Mouse (Mus musculus): ENCODE data around the gene Il1rap.

Il1rap gene

DNA sequence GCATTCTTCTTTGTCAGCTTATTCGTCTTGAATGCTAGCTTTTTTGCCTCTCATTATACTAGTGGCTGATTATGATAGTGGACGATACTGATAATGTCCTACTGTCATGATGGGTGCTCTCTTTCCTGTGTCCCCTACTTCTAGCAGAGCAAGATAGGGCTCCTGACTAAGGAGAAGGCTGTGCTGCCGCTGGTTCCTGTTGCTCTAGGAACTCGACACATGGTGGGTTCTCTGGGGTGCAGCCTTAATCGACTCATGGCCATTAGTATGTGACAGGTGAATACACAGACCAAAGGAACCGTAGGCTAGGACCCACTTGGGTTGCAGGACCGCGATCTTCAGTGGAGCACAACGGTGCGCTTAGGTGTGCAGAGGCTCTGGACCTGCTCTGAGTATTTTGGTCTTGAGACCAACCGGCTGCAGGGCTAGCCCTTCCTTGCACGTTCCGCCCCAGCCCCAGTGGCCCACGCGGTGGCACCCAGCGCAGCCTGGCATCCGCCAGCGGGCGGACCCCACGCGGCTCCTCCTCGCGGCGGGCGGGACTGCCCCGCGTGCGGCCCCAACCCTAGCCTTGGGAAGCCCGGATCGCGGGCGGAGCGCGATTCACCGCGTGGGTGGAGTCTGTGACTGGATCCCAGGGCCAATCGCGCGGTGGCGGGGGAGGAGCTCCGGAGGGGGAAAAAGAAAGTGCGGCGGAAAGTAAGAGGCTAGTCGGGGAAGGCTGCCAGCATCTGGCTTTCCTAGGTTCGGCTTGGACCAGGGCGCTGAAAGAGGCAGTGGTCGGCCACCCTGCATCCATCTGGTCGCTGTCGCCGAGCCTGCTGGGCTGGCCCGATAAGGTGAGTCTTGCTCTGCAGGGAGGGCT is at the start of gene Il1rap:
Gene Il1rap (plus strand): TSS at position 657 of the 865 bp plus-strand sequence.
- DNase-seq: peak; percentile 82

DNA sequence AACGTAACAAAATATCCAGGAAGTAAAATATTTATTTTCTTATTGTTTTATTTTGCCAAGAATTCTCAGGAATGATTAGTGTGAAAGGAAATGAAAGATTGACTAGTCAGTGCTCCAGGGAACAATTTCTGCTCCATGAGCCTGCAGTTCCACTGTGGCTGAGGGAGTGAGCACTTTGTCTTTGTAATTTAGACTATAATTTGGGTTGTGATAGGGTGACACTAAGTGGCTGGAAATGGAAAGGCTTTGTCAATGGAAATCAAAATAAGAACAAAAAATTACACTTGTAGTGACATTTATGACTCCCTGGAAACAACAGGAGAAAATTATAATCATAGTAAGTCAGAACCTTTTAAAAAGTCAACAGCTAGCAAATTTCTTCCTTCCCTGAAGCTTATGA is 49.2 kb upstream of the Il1rap start:
- no peak for DNase-seq

DNA sequence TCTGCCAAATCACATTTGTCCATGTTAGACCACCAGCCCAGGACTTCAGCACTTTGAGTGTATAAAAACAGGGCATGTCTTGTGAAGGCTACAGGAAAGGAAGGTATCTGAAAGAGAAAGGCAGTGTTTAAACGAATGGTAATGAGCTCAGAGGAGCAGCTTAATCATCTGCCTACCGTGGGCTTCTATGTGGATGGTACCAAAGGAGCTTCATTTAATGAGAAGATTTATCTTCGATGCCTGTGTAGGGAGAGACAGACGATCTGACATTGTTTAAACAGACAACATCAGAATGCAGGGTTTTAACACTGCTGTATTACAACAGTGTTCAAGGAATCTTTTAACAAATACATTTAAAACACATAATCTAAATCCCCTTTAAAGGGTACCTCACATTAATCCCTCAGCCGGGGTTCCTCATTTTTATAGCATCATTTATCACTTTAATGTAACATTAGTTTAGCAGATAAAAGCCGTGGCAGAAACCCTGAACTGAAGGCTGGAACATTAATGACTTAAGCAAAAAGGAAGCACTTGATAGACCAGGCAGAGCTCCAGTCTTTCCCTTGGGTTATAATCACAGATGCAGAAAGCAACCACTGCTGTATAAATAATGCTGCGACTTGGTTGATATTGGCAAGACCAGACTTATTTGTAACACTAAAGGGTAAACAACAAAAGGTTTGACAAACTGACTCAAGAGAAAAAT is 35.2 kb upstream of the Il1rap start:
- DNase-seq: no peak

DNA sequence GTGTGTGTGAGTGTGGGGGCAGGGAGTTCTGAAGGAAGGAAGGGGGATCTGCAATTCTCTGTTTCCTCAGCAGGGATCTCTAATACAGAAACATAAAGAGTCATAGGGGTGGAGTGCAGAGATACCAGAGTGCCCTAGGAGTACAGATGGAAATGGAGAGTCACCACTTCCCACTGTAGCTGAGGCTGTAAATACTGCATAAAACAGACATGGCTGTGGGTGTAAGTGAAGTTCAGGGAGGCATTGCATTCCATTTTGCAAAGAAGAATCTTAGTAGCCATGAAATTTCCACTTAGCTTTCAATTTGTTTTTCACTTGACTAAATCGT is 34.7 kb upstream of the Il1rap start:
- no peak for DNase-seq

DNA sequence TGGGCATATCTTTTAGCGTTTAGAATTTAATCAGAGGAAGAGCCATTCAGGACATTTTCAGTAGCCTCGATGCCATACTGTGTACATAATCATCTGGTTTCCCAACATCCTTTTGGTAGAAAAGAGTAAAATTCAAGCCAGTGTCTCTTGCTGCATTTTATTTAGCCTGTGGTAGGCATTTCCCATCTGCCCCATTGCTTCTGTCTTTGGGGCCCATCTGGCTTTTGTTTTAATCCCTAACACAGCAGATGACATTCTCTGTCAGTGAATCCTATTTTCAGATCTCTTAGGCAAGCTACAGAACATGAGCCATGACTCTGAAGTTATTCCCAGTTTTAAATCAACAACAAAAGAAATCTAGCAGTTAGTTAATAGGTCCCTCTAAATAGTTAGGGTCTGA is 32.3 kb upstream of the Il1rap start:
- DNase-seq: no peak

DNA sequence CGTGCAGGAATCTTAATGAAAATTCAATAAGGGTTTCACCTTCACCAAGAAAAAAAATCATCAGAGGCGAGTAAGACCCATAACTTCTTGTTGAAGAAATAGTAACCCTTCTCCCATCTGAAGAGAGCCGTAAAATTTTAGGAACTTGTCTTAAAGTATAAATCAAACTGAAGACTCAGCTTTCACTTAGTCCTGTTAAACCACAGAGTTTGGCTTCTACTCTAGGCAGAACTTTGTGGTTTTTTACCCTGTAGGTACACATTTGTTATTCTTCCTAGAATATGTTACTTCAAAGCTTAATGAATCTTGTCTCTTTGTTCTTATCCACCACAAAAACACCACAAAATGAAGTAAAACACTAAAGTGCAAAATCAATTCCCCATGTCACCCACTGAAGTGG is 29.3 kb upstream of the Il1rap start:
- DNase-seq: no peak

DNA sequence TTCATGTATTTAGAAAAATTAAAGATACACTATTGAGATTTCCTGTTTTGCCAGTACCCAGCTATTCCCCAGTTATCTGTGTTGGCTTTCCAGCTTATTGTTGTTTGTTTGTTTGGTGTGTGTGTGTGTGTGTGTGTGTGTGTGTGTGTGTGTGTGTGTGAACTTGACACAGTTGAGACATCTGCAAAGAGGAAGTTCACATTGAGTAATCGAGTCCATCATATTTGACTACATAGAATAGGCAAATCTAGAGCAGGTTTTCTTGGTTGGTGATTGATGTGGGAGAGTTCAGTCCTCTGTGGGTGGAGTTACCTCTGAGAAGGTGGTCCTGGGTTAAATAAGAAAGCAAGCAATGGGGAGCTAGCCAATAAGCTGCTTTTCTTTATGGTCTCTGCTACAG is 22.7 kb upstream of the Il1rap start:
- DNase-seq: no peak

DNA sequence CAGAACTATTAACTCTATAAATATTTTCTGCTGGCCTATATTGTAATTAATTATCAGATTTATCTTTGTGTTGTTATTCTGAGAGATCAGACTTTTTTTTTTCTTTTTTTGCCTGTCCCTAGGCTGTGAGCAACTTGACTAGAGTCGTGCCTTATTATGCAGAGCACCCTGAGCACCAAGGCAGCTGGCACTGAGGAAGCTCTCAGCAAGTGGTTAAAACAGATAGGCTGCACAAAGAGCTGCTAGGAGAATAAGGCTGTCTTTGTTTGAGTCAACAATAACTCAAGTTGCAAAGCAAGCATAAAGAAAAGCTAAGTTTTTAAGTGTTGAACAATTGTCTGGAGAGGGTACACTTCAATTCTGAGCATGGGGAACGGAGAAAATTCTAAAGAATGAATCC is 19.8 kb upstream of the Il1rap start:
- DNase-seq: no peak

DNA sequence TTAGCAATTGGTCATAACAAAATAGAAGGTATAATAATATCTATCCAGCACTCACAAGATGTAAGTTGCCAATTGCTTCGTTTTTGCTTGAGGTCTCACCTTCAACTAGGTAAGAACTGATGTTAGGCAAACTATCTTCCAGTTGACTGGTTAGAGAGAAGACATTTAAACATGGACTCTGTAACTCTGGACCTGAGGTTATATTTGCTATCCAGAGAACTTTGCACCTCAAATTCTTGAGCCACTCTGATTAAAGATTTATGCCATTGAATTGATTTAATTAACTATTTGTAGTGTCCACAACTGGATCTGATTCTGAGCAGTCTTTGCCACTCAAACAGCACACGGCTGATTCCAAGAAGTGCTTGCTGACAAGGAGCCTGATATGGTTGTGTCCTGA is 18.7 kb upstream of the Il1rap start:
- no peak for DNase-seq

DNA sequence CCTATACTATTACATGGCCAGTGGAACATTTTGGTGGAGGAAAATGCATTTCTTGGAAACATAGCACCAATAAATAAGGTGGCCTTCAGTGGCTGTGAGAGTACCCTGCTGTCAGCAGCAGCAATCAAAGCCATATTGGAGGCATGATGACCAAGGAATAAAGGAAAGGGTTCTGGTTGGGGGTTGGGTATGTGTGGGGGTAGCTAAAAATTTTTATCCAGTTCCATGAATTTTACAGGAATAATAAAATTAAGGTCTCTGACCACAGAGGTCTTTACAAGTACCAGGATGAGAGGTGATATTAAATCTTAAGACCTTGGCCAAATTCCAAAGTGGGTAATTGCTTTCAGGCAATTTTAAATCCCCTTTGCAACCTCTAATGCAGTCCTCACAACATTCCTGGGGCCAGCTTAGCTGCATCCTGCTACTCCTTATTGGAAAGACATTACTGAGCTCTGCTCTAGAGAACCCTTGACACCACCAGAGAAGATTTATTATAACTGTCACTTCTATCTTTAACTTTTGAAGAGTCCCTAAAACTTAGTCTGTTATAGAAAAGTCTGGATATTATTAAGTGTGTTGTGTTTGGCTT is 12.0 kb upstream of the Il1rap start:
- DNase-seq: no peak

DNA sequence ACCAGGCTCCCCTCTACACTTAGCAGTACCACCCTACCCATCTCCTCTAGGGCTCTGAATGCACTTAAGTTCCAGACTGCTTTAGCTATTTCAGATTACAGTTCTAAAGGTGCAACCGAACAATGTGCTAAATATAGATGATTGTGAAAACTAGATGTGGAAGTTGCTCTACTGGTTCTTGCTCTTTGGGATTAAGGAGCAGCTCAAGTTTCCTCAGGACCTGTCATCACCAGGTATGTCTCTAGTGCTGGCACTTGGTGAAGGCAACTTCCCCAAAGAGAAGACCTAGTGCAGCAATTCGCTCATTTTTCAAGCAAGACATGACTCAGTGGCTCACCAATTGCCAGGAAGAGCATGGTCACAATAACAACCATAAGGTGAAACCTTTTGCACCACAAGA is 9.7 kb upstream of the Il1rap start:
- no peak for DNase-seq

DNA sequence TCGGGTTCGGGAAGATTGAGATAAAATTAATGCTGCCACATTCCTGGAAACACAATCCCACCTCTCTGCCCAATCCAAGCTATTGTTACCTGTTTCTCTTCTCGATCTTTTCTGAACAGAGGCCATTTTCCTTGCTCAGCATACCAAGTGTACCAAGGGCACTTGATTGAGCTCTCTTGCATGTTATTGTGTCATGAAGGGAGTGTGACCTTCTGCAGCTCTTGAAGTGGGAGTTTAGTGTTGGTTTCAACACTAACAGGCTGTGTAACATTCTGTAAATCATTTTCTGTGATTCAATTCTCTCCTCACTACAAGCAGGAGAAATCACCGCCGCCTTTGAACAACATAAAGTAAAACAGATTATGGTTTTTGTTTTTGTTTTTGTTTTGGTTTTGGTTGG is 7.3 kb upstream of the Il1rap start:
- no peak for DNase-seq

DNA sequence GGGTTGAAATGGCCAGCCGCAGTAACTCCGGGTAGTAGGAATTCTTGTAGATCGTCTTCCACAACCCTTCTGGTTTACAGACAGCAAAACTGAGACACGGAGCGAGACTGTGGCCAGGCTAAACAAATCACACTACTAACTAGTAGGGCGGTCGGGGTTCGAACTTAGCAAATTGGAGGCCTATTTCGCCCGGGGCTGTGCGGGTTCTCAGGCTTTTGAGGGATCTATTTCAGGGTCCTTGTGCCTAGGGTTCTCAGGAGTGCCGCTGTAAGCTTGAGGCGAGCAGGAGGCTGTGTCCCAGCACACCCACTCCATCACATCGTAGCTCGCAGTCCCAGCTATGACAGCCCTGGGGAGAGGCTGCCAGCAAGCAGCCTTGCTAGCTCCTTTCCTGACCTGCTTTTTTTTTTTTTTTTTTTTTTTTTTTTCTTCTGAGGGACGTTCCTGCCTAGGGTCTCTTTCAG is 441 bp downstream of the Il1rap start:
- no peak for DNase-seq

DNA sequence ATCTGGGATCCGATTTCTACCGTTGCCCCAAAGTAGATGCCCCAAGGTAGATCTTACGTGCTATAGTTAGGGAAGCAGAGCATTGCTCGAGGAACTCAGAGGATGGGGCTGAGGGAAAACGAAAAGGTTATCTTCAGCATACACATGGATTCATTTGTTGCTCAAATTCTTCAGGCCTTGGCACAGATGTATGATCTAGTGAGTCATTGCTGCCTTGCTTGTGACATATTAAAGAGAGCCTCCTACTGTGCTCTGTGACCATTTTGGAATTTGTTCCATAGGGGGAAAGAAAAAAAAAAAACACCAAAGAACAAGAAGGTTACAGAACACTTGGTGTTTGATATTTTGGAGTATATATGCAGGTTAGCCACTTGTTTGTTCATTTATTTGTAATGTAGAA is 4.3 kb downstream of the Il1rap start:
- DNase-seq: no peak

DNA sequence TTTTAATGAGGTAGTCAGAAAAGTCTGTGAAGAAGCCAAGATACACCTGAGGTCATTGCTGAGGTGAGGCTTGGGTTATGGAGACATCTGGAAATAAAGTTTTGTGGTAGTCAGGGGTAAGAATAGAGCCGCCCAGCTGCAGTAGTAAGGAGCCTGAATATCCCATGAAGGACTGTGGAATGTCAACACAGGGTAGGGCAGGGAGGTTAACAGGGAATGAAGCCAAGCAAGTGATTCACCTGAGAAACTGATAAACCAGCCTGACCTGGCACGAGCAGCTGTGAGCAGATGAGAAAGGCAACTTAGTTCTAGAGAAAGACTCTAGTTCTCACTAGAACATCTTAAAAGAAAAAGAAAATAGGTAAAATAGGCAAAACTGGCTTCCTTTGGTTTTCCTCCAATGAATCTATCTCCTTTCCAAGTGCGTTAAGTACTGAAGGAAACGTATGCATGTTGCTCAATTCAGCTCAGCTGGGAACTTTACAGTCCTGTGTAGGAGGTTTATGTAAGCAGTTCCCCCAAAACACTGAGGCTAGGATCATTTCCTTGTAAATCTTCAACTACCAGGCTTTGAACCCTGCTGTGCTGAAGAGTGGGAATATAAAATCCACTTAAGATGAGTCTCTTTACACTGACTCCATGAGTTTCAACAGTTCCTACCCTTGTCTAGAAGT is 9.5 kb downstream of the Il1rap start:
- no peak for DNase-seq

DNA sequence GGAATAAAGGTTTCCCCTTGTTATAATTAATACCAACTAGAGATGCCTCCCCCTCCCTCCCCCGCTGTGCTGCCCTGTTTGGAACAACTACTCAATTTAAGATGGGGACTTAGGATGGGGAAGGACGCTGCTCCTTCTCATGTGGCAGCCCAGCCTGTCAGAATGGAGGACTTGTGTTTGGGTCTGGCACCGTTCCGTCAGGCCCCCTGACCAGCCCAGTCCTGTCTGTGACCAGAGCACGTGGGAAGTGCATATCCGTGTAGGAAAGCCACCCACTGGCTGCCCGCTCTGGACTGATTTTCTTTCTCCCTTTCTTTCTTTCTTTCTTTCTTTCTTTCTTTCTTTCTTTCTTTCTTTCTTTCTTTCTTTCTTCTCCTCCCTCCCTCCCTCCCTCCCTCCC is 14.9 kb downstream of the Il1rap start:
- DNase-seq: no peak

DNA sequence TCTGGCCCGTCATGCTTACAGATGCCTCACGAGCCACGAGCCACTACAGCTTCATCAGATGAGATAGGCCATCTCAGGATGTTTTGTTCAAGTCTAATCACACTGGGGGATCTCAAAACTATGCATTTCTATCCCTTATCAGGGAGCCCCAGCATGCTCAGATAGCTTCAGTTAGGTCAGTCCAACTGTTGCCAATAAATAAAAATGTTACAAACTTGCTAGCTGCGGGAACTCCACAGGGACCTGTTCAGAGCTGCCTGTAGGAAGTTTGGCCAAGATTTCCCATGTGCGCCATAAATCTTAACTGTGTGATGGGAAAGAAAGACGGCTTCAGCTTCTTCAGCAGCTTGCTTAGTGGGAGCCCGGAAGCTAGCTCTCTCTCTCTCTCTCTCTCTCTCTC is 15.8 kb downstream of the Il1rap start:
- no peak for DNase-seq

DNA sequence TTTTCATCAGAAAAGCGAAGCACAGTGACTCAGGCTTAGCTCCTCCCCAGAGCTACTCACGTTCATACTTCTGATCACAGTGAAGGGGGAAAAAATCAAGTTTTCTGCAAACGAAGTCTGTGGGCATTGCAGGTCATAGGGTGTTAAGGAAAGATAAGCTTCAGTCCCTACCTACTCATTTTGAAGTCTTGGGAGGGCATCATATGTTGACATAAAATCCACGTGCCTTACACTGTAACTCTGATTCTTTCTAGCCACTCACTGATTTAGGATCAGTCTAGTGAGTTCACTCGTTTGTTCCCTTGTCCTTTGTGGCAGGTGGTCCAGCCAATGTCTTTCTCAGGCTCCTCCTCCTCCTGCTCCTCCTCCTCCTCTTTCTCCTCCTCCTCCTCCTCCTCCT is 17.1 kb downstream of the Il1rap start:
- no peak for DNase-seq

DNA sequence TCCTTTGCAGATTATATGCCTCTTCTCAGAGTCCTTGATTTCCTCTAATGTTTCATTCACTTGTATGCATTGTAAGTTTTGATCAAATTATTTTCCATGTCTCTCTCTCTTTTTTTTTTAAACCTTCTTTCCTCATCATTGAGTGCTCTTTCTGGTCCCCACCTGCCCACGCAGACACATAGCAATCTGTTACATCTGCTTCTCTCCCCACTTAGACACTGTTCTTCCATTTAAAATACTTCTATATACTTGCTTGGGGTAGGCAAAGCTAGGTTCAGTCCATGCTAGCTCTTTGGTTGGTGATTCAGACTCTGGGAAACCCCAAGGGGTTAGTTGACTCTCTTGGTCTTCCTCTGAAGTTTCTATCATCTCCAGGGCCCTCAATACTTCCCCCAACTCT is 20.0 kb downstream of the Il1rap start:
- no peak for DNase-seq

DNA sequence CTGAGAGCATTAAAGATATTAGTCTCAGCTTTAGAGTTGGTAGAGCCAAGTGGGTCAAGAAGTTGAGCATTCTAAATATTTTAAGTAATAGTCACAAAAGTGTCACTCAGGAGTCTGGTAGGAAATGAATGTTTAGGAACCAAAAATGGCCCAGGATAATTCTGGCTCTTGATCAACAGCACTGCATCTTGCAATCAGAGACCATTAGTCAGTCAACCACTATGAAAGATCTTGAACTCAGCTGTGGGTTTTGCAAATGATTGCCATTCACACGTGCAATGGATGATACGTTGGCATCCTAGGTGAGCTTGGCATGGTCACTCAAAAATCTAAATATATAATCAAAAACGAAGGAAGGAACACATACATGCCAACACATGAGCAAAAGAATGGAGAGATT is 23.1 kb downstream of the Il1rap start:
- DNase-seq: no peak

DNA sequence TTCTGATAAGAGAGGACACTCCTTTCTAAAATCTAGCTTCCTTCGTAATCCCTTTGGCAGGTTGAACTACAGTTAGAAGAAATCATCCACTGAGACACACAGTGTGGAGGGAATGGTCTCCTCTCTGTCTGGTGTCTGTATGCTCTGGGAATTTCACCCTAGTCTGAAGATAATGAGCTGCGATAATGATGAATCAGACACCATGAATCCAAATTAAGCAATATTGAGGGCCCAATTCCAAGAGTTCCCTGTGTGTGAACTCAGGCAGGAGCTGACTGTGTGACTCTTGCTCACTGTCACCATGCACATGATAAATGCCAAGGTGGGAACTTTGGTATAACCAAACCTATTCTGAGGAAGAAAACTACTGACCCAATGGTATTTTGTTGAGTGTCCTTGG is 26.5 kb downstream of the Il1rap start:
- DNase-seq: no peak

DNA sequence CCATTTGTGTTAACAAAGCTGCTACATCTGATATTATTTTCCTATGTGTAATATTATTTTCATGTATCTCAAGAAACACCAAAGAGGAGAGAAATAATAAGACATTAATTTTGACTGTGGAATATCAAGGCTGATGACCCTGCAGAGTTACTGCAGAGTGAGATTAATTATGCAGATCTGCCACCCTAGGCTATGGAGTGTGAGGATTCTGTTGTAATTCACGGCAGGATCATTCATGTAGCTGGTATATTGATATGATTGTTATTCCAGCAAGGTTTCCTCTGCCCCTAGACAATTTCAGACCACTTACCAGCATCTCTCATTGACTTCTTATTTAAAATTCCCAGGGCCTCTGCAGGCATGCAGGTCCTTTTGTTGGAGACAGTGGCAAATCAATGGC is 29.0 kb downstream of the Il1rap start:
- DNase-seq: no peak

DNA sequence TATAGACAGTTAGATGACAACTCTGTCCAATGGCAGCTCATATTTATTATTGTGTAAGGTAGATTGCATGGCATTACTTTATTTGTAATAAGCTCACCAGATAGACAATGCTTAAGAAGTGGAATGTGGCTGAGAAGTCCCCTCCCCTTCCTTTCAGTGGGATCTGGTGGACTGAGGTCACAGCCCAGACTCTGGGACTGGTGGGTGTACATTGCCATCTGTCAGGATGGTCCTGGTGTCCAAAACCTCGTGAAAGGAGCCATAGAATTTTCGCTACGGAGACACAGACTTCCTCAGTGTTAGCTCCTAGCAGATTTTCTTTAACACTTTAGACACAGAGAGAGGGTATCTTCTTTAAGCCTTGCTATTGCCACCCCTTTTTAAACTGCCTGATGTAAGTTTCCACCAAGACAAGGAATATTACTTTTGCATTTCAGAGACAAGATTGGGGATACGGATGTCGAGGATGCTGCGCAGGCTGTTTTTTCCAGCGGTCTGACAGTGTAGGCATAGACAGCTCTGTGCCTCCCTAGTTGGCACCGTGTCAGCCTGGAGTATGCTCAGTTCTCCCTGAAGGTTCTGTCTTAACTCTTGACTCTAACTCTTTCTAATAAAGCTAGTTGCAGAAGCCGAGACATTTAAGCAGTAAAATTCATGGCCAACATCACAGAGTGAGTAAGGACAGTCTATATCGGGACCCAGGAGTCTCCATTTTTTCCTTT is 31.2 kb downstream of the Il1rap start:
- DNase-seq: no peak

Measured in cerebellum, adult 8-10 months (tissue).